Mouse (Mus musculus) heart, postnatal 14 days (tissue): ENCODE measurements around the gene Chst12. TPM values are rescaled to one million over a fixed set of nuclear protein-coding genes. Genes with fewer than 3 reads are reported as not detected.
A peak's percentile ranks its signal among the peaks of the same experiment; 100 is the strongest.
"Not testable (repeated sequence)": the region's sequence is repeated elsewhere in the genome, so short reads cannot be mapped to it uniquely, and the experiment has no call there.

Experiments used
- DNase-seq, 2 experiments: peaks; one replicate each; pipeline ENCODE4 v3.0.0; 2021 to 2022
- intact Hi-C: fragments of 180-260 bp; cut with DNase I; formaldehyde crosslinking; loops from one replicate; pipeline ENCODE4 v1.15.1; 2025
- long read RNA-seq, 2 experiments: library from polyadenylated mRNA; stranded (forward); transcript quantifications; one replicate each; pipeline ENCODE4 v2.0.0; 2021
- total RNA-seq, 2 experiments: library from RNA; stranded (reverse); gene quantifications; 2 replicates each; pipeline ENCODE4 v1.2.3; 2021

Gene Chst12
- total RNA-seq: 1 to 10 TPM; 6.7 to 6.8 TPM
- long read RNA-seq, experiment 1, transcript Chst12-202 (2 exons, 766 nt): minor isoform, 5 of 24 reads
- long read RNA-seq, experiment 1, transcript Chst12-201 (2 exons, 2,331 nt): major isoform, 14 of 24 reads
- long read RNA-seq, experiment 1, partial matches to known transcripts: 0 of 24 reads
- long read RNA-seq, experiment 1, other reads (novel, unspliced or antisense): 5 of 24 reads
- long read RNA-seq, experiment 2, transcript Chst12-201 (2 exons, 2,331 nt): major isoform, 11 of 13 reads
- long read RNA-seq, experiment 2, partial matches to known transcripts: 0 of 13 reads
- long read RNA-seq, experiment 2, other reads (novel, unspliced or antisense): 1 of 13 reads

- peak; percentile 99 for DNase-seq
- intact Hi-C loops: loop anchor here (5.0 kb wide), 1 partner anchor 88 kb away; the partner anchor contains the start of gene Eif3b
Measured at GRCm38 (mm10) chr5:140505208-140505780, at the start of gene Chst12. Gene Chst12, plus strand, starts transcription at chr5:140505550.

- intact Hi-C loops: no loop called here
Measured at GRCm38 (mm10) chr5:140461476-140461875, 43.9 kb upstream of the Chst12 start.

GRCm38 (mm10) chr5:140463151-140463550 lies 42.2 kb upstream of the Chst12 start:
- DNase-seq, intact Hi-C loops: not testable (repeated sequence)

More at GRCm38 (mm10) chr5:140461476-140461875, 43.9 kb upstream of the Chst12 start:
- no peak for DNase-seq

GRCm38 (mm10) chr5:140464943-140465342 lies 40.4 kb upstream of the Chst12 start:
- intact Hi-C loops: no loop called here
- no peak for DNase-seq

- intact Hi-C loops: no loop called here
- DNase-seq: peak in 1 of 2 experiments; percentile 8
Measured at GRCm38 (mm10) chr5:140472336-140472735, 33.0 kb upstream of the Chst12 start.

GRCm38 (mm10) chr5:140481458-140481857 lies 23.9 kb upstream of the Chst12 start:
- intact Hi-C loops: no loop called here
- no peak for DNase-seq

- intact Hi-C loops: no loop called here
- no peak for DNase-seq
Measured at GRCm38 (mm10) chr5:140491142-140491541, 14.2 kb upstream of the Chst12 start.

- intact Hi-C loops: no loop called here
- DNase-seq: no peak
Measured at GRCm38 (mm10) chr5:140492684-140493233, 12.6 kb upstream of the Chst12 start.

- DNase-seq: no peak
- intact Hi-C loops: no loop called here
Measured at GRCm38 (mm10) chr5:140498176-140498575, 7.2 kb upstream of the Chst12 start.

- intact Hi-C loops: no loop called here
- no peak for DNase-seq
Measured at GRCm38 (mm10) chr5:140500736-140501135, 4.6 kb upstream of the Chst12 start.

- intact Hi-C loops: no loop called here
- no peak for DNase-seq
Measured at GRCm38 (mm10) chr5:140501982-140502836, 3.1 kb upstream of the Chst12 start.

- peak; percentile 48 to 65 for DNase-seq
- intact Hi-C loops: not testable (repeated sequence)
Measured at GRCm38 (mm10) chr5:140502925-140503324, 2.4 kb upstream of the Chst12 start.

GRCm38 (mm10) chr5:140506096-140506794 lies 895 bp downstream of the Chst12 start:
- intact Hi-C loops: loop anchor here (5.0 kb wide), 1 partner anchor 89 kb away; the partner anchor contains the start of gene Eif3b
- peak in 1 of 2 experiments; percentile 17 for DNase-seq

- no peak for DNase-seq
- intact Hi-C loops: loop anchor here (5.0 kb wide), 1 partner anchor 90 kb away; the partner anchor contains the start of gene Eif3b
Measured at GRCm38 (mm10) chr5:140507466-140508208, 2.3 kb downstream of the Chst12 start.

- intact Hi-C loops: loop anchor here (5.0 kb wide), 1 partner anchor 91 kb away; the partner anchor contains the start of gene Eif3b
Measured at GRCm38 (mm10) chr5:140508686-140509085, 3.3 kb downstream of the Chst12 start.

GRCm38 (mm10) chr5:140509204-140509603 lies 3.9 kb downstream of the Chst12 start:
- intact Hi-C loops: loop anchor here (5.0 kb wide), 1 partner anchor 92 kb away; the partner anchor contains the start of gene Eif3b

More at GRCm38 (mm10) chr5:140508686-140509085, 3.3 kb downstream of the Chst12 start:
- peak; percentile 31 to 42 for DNase-seq

GRCm38 (mm10) chr5:140510012-140511000 lies 5.0 kb downstream of the Chst12 start:
- DNase-seq: no peak
- intact Hi-C loops: no loop called here

More at GRCm38 (mm10) chr5:140509204-140509603, 3.9 kb downstream of the Chst12 start:
- no peak for DNase-seq

GRCm38 (mm10) chr5:140513921-140514320 lies 8.6 kb downstream of the Chst12 start:
- DNase-seq: no peak
- intact Hi-C loops: no loop called here
